Mouse (Mus musculus): ENCODE results near the gene Nudt8. TPM values are rescaled to one million over a fixed set of nuclear protein-coding genes. Genes with fewer than 3 reads are reported as not detected.

Nudt8 gene
- polyA plus RNA-seq (2012; rRNA removed; ENCODE audit: low replicate concordance): 8.2 and 27.4 TPM in 2 replicates

GRCm38 (mm10) chr19:4000119-4000900 lies at the start of gene Nudt8, which contains the start of gene Gm49405:
TSS of gene Nudt8 (plus strand) at chr19:4000580.
TSS of gene Gm49405 (plus strand) at chr19:4000626.

GRCm38 (mm10) chr19:3958470-3958869 lies 41.9 kb upstream of the Nudt8 start, which contains the start of gene Aldh3b3:
TSS of gene Aldh3b3 (plus strand) at chr19:3958645.

GRCm38 (mm10) chr19:3972229-3972628 lies 28.2 kb upstream of the Nudt8 start, which contains the start of gene Aldh3b2:
TSS of gene Aldh3b2 (plus strand) at chr19:3972328.

GRCm38 (mm10) chr19:3986334-3986733 lies 14.0 kb upstream of the Nudt8 start, which contains the start of gene Acy3:
TSS of gene Acy3 (plus strand) at chr19:3986570.

GRCm38 (mm10) chr19:3992416-3992815 lies 8.0 kb upstream of the Nudt8 start, which contains the start of gene Tbx10:
TSS of gene Tbx10 (plus strand) at chr19:3992752.

GRCm38 (mm10) chr19:4003112-4003511 lies 2.7 kb downstream of the Nudt8 start, which contains the start of gene Doc2g:
TSS of gene Doc2g (plus strand) at chr19:4003313.

GRCm38 (mm10) chr19:4012432-4013022 lies 12.1 kb downstream of the Nudt8 start, which contains the start of gene Ndufv1:
TSS of gene Ndufv1 (minus strand) at chr19:4012806.

GRCm38 (mm10) chr19:4037788-4038232 lies 37.4 kb downstream of the Nudt8 start, which contains the start of gene Gstp1:
TSS of gene Gstp1 (minus strand) at chr19:4037985.

GRCm38 (mm10) chr19:4045966-4046865 lies 45.8 kb downstream of the Nudt8 start, which contains the start of gene Gstp2:
TSS of gene Gstp2 (minus strand) at chr19:4046023.

Other genes with a start within 250 kb of the Nudt8 start
- gene Kmt5b, start 233.2 kb upstream of the Nudt8 start, polyA plus RNA-seq (2012; rRNA removed; ENCODE audit: low replicate concordance): 16.4 and 22.3 TPM in 2 replicates
- gene Chka, start 148.8 kb upstream of the Nudt8 start, polyA plus RNA-seq (2012; rRNA removed; ENCODE audit: low replicate concordance): 12.1 and 35.7 TPM in 2 replicates
- gene Tcirg1, start 93.4 kb upstream of the Nudt8 start, polyA plus RNA-seq (2012; rRNA removed; ENCODE audit: low replicate concordance): 152 and 212 TPM in 2 replicates
- 277 and 311 TPM in 2 replicates for gene Ndufs8, start 87.8 kb upstream of the Nudt8 start, polyA plus RNA-seq (2012; rRNA removed; ENCODE audit: low replicate concordance)
- gene Aldh3b1, start 70.8 kb upstream of the Nudt8 start, polyA plus RNA-seq (2012; rRNA removed; ENCODE audit: low replicate concordance): 11.6 and 18.9 TPM in 2 replicates
- gene Unc93b1, start 65.4 kb upstream of the Nudt8 start, polyA plus RNA-seq (2012; rRNA removed; ENCODE audit: low replicate concordance): 165 and 222 TPM in 2 replicates
- 0.50 and 1.5 TPM in 2 replicates for gene Aldh3b3, start 41.9 kb upstream of the Nudt8 start, polyA plus RNA-seq (2012; rRNA removed; ENCODE audit: low replicate concordance)
- 23.0 and 56.2 TPM in 2 replicates for gene Aldh3b2, start 28.3 kb upstream of the Nudt8 start, polyA plus RNA-seq (2012; rRNA removed; ENCODE audit: low replicate concordance)
- 37.6 and 75.0 TPM in 2 replicates for gene Acy3, start 14.0 kb upstream of the Nudt8 start, polyA plus RNA-seq (2012; rRNA removed; ENCODE audit: low replicate concordance)
- not detected in 2 replicates for gene Tbx10, start 7.8 kb upstream of the Nudt8 start, polyA plus RNA-seq (2012; rRNA removed; ENCODE audit: low replicate concordance)
- 0.85 and 3.3 TPM in 2 replicates for gene Gm49405, start within 50 bp of the Nudt8 start, polyA plus RNA-seq (2012; rRNA removed; ENCODE audit: low replicate concordance)
- 3.1 and 10.1 TPM in 2 replicates for gene Doc2g, start 2.7 kb downstream of the Nudt8 start, polyA plus RNA-seq (2012; rRNA removed; ENCODE audit: low replicate concordance)
- 208 and 265 TPM in 2 replicates for gene Ndufv1, start 12.2 kb downstream of the Nudt8 start, polyA plus RNA-seq (2012; rRNA removed; ENCODE audit: low replicate concordance)
- gene Gstp1, start 37.4 kb downstream of the Nudt8 start, polyA plus RNA-seq (2012; rRNA removed; ENCODE audit: low replicate concordance): 601 and 616 TPM in 2 replicates
- gene Gstp2, start 45.4 kb downstream of the Nudt8 start, polyA plus RNA-seq (2012; rRNA removed; ENCODE audit: low replicate concordance): 48.1 and 59.0 TPM in 2 replicates
- gene Gstp3, start 59.0 kb downstream of the Nudt8 start, polyA plus RNA-seq (2012; rRNA removed; ENCODE audit: low replicate concordance): 2.2 and 2.5 TPM in 2 replicates
- gene Cabp2, start 81.0 kb downstream of the Nudt8 start, polyA plus RNA-seq (2012; rRNA removed; ENCODE audit: low replicate concordance): not detected in 2 replicates
- gene Cdk2ap2, start 96.6 kb downstream of the Nudt8 start, polyA plus RNA-seq (2012; rRNA removed; ENCODE audit: low replicate concordance): 139 and 211 TPM in 2 replicates
- 115 and 122 TPM in 2 replicates for gene Pitpnm1, start 99.4 kb downstream of the Nudt8 start, polyA plus RNA-seq (2012; rRNA removed; ENCODE audit: low replicate concordance)
- gene Aip, start 125.3 kb downstream of the Nudt8 start, polyA plus RNA-seq (2012; rRNA removed; ENCODE audit: low replicate concordance): 127 and 158 TPM in 2 replicates
- gene Gpr152, start 139.2 kb downstream of the Nudt8 start, polyA plus RNA-seq (2012; rRNA removed; ENCODE audit: low replicate concordance): 0.26 and 0.43 TPM in 2 replicates
- 0.59 and 0.64 TPM in 2 replicates for gene Cabp4, start 143.5 kb downstream of the Nudt8 start, polyA plus RNA-seq (2012; rRNA removed; ENCODE audit: low replicate concordance)
- gene Coro1b, start 148.0 kb downstream of the Nudt8 start, polyA plus RNA-seq (2012; rRNA removed; ENCODE audit: low replicate concordance): 355 and 367 TPM in 2 replicates
- gene Ptprcap, start 153.0 kb downstream of the Nudt8 start, polyA plus RNA-seq (2012; rRNA removed; ENCODE audit: low replicate concordance): 5.9 and 12.6 TPM in 2 replicates
- gene Rps6kb2, start 162.8 kb downstream of the Nudt8 start, polyA plus RNA-seq (2012; rRNA removed; ENCODE audit: low replicate concordance): 48.6 and 51.8 TPM in 2 replicates
- 12.9 and 15.8 TPM in 2 replicates for gene Carns1, start 174.9 kb downstream of the Nudt8 start, polyA plus RNA-seq (2012; rRNA removed; ENCODE audit: low replicate concordance)
- gene Tbc1d10c, start 190.7 kb downstream of the Nudt8 start, polyA plus RNA-seq (2012; rRNA removed; ENCODE audit: low replicate concordance): 4.8 and 10.3 TPM in 2 replicates
- 495 and 521 TPM in 2 replicates for gene Ppp1ca, start 191.5 kb downstream of the Nudt8 start, polyA plus RNA-seq (2012; rRNA removed; ENCODE audit: low replicate concordance)
- gene Rad9a, start 201.1 kb downstream of the Nudt8 start, polyA plus RNA-seq (2012; rRNA removed; ENCODE audit: low replicate concordance): 37.6 and 43.6 TPM in 2 replicates
- gene Clcf1, start 213.7 kb downstream of the Nudt8 start, polyA plus RNA-seq (2012; rRNA removed; ENCODE audit: low replicate concordance): 8.6 and 37.5 TPM in 2 replicates
- gene AC109138.7, start 213.8 kb downstream of the Nudt8 start, polyA plus RNA-seq (2012; rRNA removed; ENCODE audit: low replicate concordance): not detected in 2 replicates
- gene Pold4, start 231.3 kb downstream of the Nudt8 start, polyA plus RNA-seq (2012; rRNA removed; ENCODE audit: low replicate concordance): 133 and 268 TPM in 2 replicates